Mouse (Mus musculus) thymus, postnatal 14 days (tissue): ENCODE results near the gene Ncbp1.

Experiments used
- DNase-seq: peaks from one replicate; pipeline ENCODE4 v3.0.0; 2021

Ncbp1 gene

GRCm38 (mm10) chr4:46129311-46130004 lies 9.0 kb upstream of the Ncbp1 start:
- no peak for DNase-seq

- peak; percentile 64 for DNase-seq
These were observed 8.2 kb upstream of the Ncbp1 start for GRCm38 (mm10) chr4:46130221-46130620.

GRCm38 (mm10) chr4:46131791-46132190 lies 6.6 kb upstream of the Ncbp1 start:
- no peak for DNase-seq

GRCm38 (mm10) chr4:46137629-46138286 lies 655 bp upstream of the Ncbp1 start:
- peak; percentile 23 for DNase-seq

- DNase-seq = peak; percentile 34
These were observed 5.9 kb downstream of the Ncbp1 start for GRCm38 (mm10) chr4:46144323-46144722.

- no peak for DNase-seq
These were observed 8.5 kb downstream of the Ncbp1 start for GRCm38 (mm10) chr4:46146881-46147280.

GRCm38 (mm10) chr4:46151903-46152544 lies 13.6 kb downstream of the Ncbp1 start:
- DNase-seq = peak; percentile 23

- no peak for DNase-seq
These were observed 25.6 kb downstream of the Ncbp1 start for GRCm38 (mm10) chr4:46164027-46164426.

GRCm38 (mm10) chr4:46165831-46166230 lies 27.4 kb downstream of the Ncbp1 start:
- no peak for DNase-seq

GRCm38 (mm10) chr4:46171761-46172160 lies 33.3 kb downstream of the Ncbp1 start:
- DNase-seq = no peak

- peak; percentile 42 for DNase-seq
These were observed 37.9 kb downstream of the Ncbp1 start for GRCm38 (mm10) chr4:46176313-46176712.

- no peak for DNase-seq
These were observed 38.6 kb downstream of the Ncbp1 start for GRCm38 (mm10) chr4:46177018-46177417.

GRCm38 (mm10) chr4:46177496-46177895 lies 39.1 kb downstream of the Ncbp1 start:
- DNase-seq = no peak

GRCm38 (mm10) chr4:46181168-46181567 lies 42.8 kb downstream of the Ncbp1 start:
- no peak for DNase-seq

- DNase-seq = peak; percentile 44
These were observed 43.8 kb downstream of the Ncbp1 start for GRCm38 (mm10) chr4:46182181-46182580.

- DNase-seq = peak; percentile 28
These were observed 47.0 kb downstream of the Ncbp1 start for GRCm38 (mm10) chr4:46185423-46185822.

GRCm38 (mm10) chr4:46185890-46186289 lies 47.5 kb downstream of the Ncbp1 start:
- DNase-seq = no peak

GRCm38 (mm10) chr4:46186466-46186865 lies 48.1 kb downstream of the Ncbp1 start:
- DNase-seq = no peak

GRCm38 (mm10) chr4:46192011-46192410 lies 53.6 kb downstream of the Ncbp1 start:
- peak; percentile 53 for DNase-seq

- peak; percentile 95 for DNase-seq
These were observed 57.5 kb downstream of the Ncbp1 start, which contains the start of gene Xpa for GRCm38 (mm10) chr4:46195781-46196487. Gene Xpa, minus strand, starts transcription at chr4:46196311.

- DNase-seq = no peak
These were observed 58.1 kb downstream of the Ncbp1 start for GRCm38 (mm10) chr4:46196513-46196912.

GRCm38 (mm10) chr4:46198064-46198463 lies 59.7 kb downstream of the Ncbp1 start:
- no peak for DNase-seq

- DNase-seq = peak; percentile 70
These were observed 63.6 kb downstream of the Ncbp1 start for GRCm38 (mm10) chr4:46201834-46202561.
